Mouse (Mus musculus) thymus, postnatal 14 days (tissue): ENCODE results near the gene Mycbp2.

Experiments used
- DNase-seq: peaks from one replicate; pipeline ENCODE4 v3.0.0; 2021

The Mycbp2 gene

GRCm38 (mm10) chr14:103069864-103070611, 276.6 kb downstream of the Mycbp2 start, which contains the start of gene Cln5:
Gene Cln5 (plus strand): TSS chr14:103070216.
- DNase-seq = peak; percentile 94

- DNase-seq = no peak
Observed at GRCm38 (mm10) chr14:103069465-103069863, 277.1 kb downstream of the Mycbp2 start.

GRCm38 (mm10) chr14:103065294-103066167, 281.1 kb downstream of the Mycbp2 start:
- DNase-seq = peak; percentile 86
